Mouse (Mus musculus): ENCODE measurements at regions not wholly inside any gene's neighbourhood (a gene's known extent, or its start where the extent isn't known, plus 50 kb on each side); places are given as distances from the start of the nearest gene placed in this dataset.

DNA sequence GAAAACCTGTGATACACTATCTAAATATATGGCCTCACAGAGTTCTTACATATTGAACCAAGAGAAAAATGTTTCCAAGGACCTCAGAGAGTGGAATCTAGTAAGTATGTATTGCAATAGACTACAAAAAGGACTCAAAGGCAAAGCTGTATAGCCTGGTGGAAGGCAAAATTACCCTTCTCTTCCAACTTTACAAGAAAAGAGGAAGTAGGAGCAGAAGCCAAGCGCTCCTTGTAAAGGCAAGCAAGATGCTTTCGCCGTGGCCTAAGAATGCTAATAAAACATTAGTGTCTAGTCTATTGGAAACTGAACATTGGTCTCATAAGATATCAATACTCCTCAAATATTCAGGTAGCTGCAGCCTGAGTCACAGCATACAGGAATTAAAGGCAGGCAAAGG is 134.0 kb downstream of the Gm9733 start:
- DNase-seq (ENCODE audit: low spot score in 2 of 2) = no peak

DNA sequence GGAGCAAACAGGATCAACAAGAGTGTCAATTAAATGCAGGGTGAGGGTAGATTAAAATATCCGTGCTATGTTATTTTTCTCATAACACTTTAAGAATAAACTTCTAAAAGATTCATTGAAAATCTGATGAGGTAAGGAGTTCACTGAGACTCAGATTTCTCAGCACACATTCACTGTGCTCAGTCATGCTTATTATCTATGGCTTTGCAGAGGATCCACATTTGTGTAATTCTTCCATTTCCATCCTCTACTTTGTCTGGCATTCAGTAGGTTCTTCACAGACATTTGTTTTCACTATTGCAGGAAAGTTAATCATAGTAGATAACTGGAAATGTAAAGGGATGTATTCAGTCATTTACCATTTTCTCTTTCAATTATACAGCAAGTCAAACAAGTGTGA is 131.8 kb downstream of the Gm9733 start:
- DNase-seq (ENCODE audit: low spot score in 2 of 2) = no peak

DNA sequence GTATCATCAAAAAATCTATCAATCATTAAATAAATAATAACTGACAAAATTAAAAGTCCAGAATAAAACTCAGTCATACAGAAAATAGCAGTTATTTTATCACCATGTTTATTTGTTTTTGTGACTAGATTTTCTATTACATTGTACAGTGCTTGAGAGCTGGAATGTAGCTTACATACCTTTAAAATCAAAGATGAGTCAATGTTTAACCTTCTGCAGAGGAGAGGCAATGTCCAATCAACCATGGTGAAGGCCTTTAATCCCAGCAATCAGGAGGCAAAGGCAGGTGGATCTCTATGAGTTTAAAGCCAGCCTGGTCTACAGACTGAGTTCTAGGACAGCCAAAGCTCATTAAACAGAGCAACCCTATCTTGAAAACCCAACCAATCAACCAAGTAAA is 131.1 kb downstream of the Gm9733 start:
- no peak for DNase-seq (ENCODE audit: low spot score in 2 of 2)

DNA sequence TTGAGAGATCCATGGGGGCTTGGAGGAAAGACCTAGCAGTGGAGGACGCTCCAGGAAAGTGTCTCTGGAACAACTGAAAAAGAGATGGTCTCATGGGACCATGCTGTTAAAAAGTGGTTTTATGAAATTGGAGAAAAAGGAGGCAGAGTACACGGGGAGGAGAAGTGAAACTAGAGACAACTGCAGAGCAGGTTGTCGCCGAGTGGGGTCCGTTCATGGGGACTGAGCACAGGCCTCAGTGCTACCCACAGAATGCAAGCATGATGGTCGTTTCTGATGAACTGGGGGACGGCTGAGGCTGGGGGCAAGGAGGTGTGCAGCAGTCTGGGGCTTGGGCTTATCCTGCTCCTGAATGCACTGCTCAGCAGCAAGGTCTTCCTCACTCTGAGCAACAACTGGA is 129.3 kb downstream of the Gm9733 start:
- no peak for DNase-seq (ENCODE audit: low spot score in 2 of 2)

DNA sequence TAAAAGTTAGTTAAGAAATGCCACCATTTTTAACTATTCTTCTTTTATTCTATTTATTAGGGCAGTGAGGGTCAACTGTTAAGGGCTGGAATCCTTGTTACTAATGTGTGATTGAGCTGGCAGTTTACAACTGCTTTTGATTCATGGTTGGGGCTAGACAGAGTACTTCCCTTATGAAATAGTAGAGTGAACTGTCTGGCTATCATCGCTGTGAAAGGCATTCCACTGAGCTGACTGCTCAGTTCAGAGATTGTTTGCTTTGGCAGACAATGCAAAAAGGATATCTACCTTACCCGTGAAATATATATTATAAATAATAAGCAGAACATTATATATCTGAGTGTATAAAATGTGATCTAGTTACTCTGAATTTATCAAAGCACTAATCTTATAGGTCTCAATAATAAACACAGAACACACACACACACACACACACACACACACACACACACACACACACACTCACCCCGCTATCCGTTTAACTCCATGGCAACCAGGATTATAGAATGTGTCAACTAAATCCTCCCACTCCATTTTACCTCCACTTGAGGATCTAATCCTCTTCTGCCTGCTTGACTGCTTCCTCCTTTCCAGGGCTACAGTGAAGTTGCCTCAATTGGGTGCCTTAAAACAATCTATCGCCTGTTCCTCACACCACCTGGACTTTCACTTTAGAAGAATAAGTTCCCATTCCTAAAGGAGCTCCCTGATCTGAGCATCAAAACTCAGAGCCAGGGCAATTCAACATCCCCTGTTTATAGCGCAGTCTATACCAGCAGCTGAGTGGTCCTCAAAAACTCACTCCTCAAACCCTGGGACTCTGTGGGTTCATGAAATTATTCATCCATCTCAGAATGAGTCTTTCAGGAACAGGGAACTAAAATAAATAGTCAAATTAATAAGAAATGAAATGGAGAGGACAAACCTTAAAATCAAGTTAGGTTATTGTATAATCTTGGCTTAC is 126.6 kb downstream of the Gm9733 start:
- no peak for DNase-seq (ENCODE audit: low spot score in 2 of 2)

DNA sequence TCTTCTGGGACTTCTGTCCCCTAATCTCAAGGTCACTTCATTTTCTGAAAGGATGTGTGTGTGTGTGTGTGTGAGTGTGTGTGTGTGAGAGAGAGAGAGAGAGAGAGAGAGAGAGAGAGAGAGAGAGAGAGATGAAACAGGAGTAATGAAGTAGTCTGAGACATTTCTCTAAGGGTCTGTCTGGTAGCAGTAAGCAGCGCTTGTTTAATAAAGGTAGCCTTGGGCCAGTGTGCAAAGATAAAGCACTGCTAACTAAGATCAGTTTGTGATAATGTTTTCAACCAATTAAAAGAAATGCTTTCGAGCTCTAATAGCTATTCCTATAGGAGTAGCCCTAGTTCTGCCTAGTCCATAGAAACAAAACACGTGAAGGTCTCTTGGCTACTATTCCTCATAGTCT is 119.7 kb downstream of the Gm9733 start:
- no peak for DNase-seq (ENCODE audit: low spot score in 2 of 2)

DNA sequence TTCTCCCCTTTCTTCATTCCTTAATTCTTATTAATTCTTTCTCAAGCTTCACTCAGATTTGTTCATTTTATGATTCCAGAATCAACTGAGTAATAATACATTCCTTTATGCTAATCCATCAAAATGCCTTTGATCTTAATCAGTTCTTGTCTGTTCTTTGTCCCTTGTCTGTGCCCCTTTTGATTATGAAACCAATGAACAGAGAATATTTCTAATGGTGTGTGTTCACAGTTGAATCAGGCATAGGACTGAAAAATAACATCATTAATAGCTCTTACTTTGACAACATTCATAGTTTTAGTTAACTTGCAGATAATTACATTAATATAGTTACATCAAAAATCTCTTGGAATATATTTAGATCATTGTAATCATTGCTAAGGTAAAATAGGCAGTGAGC is 114.5 kb downstream of the Gm9733 start:
- no peak for DNase-seq (ENCODE audit: low spot score in 2 of 2)

DNA sequence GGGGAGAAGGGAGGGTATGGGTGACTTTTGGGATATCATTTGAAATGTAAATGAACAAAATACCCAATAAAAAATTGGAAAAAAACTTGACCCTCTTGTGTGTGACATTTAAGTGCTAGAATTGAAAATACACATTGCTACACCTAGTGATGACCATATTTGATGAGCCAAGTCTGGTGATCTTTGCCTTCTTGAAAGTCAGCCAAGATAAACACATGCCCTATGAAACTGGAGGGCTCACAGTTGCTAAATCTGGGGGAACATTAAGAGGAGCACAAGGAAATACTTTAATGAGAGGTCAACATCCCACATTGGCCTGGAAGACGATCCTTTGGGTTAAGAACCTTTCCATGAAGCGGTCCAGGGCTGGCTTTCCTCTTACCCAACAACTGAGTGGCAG is 112.8 kb downstream of the Gm9733 start:
- DNase-seq (ENCODE audit: low spot score in 2 of 2) = no peak

DNA sequence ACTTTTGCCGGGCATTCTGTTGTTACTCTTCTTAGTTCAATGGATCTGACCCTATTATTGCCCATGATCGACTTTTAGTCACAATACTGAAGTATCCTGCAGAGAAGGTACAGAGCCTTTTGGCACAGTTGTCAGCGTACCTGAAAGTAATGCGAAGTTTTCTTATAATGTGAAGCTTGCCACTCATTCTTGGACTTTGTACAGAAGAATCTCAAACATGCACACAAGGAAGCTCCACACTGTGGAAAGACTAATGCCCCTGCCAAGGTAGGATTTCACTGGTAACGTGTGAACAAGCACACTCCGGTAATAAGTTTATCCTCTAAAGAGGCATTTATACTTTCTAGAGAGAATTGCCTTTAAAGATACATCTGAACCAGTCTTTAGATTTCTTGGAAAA is 108.8 kb downstream of the Gm9733 start:
- DNase-seq (ENCODE audit: low spot score in 2 of 2) = no peak

DNA sequence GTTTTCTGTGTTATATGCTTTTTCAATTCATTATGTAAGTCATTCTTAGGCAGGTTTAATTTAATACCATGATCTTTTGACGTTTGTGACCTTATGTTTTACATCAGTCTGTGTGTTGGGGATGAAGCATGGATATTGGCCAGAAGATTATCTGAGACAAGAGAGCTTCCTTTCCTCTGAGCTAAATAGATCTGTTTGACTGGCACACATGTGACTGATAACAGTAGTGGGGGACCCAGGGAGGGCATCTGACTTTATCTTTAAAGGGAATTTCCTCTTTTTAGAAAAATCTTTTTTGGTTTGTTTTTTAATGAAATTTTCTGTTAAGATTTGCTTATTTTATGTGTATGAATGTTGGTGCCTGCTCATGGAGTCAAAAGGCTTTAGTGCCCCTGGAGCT is 107.7 kb downstream of the Gm9733 start:
- no peak for DNase-seq (ENCODE audit: low spot score in 2 of 2)

DNA sequence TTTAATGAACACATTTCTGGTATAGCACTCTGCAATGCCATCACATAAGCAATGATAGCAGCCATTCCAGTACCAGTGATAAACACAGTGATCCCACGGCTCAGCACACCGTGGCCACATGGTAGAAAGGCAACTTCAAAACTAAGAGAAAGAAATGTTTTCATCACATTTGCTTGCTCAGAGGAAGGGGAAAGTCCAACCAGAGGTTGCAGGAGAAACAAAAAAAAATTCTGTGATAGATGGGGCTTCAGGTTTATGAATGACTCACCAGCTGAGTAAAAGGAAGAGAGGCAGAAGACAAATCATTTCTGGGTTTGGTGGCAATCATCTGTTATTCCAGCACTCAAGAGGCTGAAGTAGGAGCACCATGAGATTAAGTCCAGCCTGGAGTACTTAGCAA is 103.5 kb downstream of the Gm9733 start:
- no peak for DNase-seq (ENCODE audit: low spot score in 2 of 2)

DNA sequence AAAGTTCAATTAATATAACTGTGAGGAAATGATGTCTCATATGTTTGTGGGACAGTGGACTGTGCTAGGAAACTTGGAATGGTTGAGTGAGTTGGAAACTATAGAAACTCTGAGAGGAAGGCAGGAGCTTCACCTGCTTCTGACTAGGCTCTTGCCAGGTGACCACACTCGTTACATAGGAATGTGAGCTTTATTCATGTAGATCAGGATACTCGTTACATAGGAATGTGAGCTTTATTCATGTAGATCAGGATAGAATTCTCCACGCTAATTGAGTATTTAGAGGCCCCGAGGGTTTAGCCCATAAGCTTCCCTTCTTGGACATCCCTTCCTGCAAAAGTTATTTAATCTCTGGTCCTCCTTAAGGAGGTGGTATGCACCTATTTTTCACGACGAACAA is 101.9 kb downstream of the Gm9733 start:
- no peak for DNase-seq (ENCODE audit: low spot score in 2 of 2)

DNA sequence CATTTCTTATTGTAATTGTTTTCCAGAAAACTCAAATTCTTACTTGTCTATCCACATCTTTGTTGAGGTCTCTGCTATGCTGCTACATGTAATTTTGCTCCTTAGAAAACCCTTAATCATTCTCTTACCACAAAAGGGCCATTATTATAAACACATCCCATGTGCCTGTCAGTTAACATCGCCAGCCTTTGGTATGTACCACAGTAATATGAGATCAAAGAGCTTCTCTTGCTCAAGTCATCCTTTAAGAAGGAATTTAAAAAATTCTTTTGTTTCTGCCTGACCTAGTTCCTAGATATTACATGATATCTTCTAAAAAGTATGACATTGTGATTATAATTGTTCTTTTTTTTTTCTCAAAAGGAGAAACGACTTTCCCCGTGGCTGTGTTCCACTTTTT is 100.7 kb downstream of the Gm9733 start:
- no peak for DNase-seq (ENCODE audit: low spot score in 2 of 2)

DNA sequence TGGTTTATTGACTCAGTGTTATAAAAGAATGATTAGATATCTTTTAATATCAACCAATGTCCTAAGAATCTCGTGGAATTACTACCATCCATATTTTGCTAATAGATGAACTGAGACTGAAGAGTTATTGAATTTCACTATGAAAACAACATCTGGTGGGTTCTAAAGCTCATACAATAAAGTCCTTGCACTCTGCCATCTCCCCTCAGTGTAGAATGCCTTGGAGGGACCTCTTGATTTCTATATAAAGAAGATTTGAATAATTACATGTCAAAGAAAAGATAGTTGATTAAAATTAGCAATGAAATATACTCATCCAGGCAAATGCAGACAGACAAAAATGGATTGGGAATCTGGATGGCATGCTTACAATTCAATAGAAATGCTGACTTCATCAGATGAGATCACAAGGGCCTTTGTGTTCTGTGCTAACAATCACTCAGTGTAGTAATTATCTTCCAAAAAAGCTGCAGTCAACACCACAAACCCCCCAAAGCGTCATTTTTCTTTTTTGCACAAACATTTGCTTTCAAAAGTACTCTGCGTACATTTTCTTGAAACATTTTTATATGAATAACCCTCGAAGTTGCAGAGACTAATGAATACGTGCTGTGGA is 94.2 kb downstream of the Gm9733 start:
- DNase-seq (ENCODE audit: low spot score in 2 of 2) = no peak

DNA sequence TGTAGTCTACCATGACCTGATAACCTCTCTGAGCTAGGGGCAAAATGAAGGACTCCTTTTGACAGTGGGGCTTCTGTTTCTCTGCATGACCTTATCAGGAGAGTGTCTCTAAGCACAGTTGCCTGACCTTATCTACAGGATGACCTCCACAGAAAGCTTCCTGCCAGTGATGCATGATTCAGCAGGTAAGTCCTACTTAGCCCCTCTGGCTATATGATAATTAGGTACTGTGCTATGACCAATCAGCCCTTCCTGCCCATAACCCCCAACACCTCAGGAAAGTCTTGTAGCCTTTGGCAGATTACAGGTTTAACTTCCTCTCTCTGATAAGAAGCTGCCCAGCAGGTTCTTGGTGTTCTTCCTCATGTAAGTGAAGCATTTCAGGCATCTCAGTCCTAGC is 89.7 kb downstream of the Gm9733 start:
- no peak for DNase-seq (ENCODE audit: low spot score in 2 of 2)

DNA sequence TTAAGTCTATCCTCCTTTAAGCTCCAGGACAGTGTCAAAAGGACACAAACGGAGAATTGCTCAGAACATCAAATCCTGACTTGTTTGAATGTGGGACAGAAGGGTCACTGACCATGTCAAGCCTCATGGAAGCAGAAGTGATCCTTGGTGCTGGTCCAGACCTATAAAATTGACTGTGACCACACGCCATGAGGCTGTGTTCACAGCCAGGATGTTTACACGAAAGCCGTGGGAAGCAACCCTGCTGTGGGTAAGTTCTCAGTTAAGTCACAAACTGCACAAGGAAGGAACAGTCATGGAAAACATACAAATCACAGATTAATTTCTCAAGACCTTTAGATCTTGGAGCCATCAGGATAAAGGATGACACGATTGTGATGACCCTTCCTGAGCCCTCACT is 88.5 kb downstream of the Gm9733 start:
- no peak for DNase-seq (ENCODE audit: low spot score in 2 of 2)

DNA sequence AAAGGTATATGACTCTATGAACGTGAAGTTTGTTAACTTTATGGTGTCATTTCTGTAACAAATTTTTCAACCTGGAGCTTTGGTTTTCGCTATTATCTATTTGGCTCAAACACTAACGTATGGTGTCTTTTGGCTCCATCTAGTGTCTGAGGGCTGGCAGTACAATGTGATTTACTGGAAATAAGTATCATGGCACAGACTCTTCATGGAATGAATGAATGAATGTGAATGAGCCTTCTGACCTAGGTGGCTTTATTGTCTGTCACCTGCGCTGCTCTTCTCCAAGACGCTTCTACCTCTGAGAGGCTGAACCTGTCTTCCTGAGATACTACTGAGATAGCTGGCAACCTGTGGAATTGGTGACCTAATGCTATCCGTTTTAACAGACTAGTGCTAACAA is 87.1 kb downstream of the Gm9733 start:
- peak; percentile 27 to 30 for DNase-seq (ENCODE audit: low spot score in 2 of 2)
